ENCODE assay signal across 8 mouse cellular contexts in the genomic region with DNA sequence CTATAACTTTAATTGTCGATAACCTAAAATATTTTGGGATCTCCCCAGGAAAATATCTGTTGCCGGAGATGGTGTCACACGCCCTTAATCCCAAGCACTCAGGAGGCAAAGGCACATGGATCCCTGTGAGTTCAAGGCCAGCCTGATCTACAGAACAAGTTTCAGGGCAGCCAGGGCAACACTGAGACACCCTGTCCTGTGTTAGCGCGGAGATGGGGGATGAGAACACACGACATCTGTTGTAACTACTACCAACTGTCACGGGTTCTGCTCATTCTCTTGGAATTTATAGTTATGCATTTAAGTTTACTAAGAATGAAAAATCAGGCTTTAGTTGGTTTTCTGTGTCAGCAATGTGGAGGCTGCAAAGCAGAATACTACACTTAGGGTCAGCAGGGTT. TPM values are rescaled to one million over a fixed set of nuclear protein-coding genes. Genes with fewer than 3 reads are reported as not detected.
DNase-seq lines count a peak whose midpoint lies in the region; ATAC-seq lines count a peak whose summit lies in the region.

No protein-coding gene starts in this region.

- H3K9me3 ChIP-seq in embryonic facial prominence, embryonic 14.5 days (ENCODE audit: control insufficient read depth, low read length) = no peaks in the 10 kb centered on the region
- no peaks in the 10 kb centered on the region for H3K9me3 ChIP-seq in intestine, embryonic 16.5 days (ENCODE audit: control insufficient read depth, low read length)
- no peaks in the 10 kb centered on the region for H3K9me3 ChIP-seq in neural tube, embryonic 13.5 days

- H3K36me3 ChIP-seq in embryonic facial prominence, embryonic 14.5 days (ENCODE audit: control insufficient read depth, insufficient read depth, low read length) = peaks cover 6% of the 10 kb centered on the region; the same call in 1 of the 2 replicates
- H3K36me3 ChIP-seq in intestine, embryonic 16.5 days (ENCODE audit: control insufficient read depth, insufficient read depth, low read length) = 0 out of 2 replicates have a peak, but pooled peaks cover 2% of the 10 kb centered on the region
- peaks cover 5% of the 10 kb centered on the region for H3K36me3 ChIP-seq in neural tube, embryonic 13.5 days

- peak overlapping the region; percentile 95 for H3K4me2 ChIP-seq in embryonic facial prominence, embryonic 14.5 days (ENCODE audit: low read depth, low read length)
- H3K4me2 ChIP-seq in intestine, embryonic 16.5 days (ENCODE audit: low read depth, low read length) = peak overlapping the region; percentile 72
- peak overlapping the region; percentile 98 for H3K4me2 ChIP-seq in neural tube, embryonic 13.5 days

- H3K27ac ChIP-seq in embryonic facial prominence, embryonic 14.5 days (replicated peaks; ENCODE audit: low read depth, low read length) = peak overlapping the region; percentile 57
- 0 out of 2 replicates have a peak overlapping the region, but pooled peaks have one; percentile 41 for H3K27ac ChIP-seq in intestine, embryonic 16.5 days (ENCODE audit: low read length)
- H3K27ac ChIP-seq in neural tube, embryonic 13.5 days (replicated peaks) = peak overlapping the region; percentile 95

- H3K27me3 ChIP-seq in embryonic facial prominence, embryonic 14.5 days (replicated peaks; ENCODE audit: control insufficient read depth, insufficient read depth, low read length) = no peaks in the 10 kb centered on the region
- H3K27me3 ChIP-seq in intestine, embryonic 16.5 days (replicated peaks; ENCODE audit: control insufficient read depth, insufficient read depth, low read length) = peaks cover 3% of the 10 kb centered on the region; the same call in 1 of the 2 replicates
- H3K27me3 ChIP-seq in neural tube, embryonic 13.5 days = no peaks in the 10 kb centered on the region

- peak; percentile 4; the same call in 1 of the 2 replicates for ATAC-seq in embryonic facial prominence, embryonic 14.5 days (ENCODE audit: low read depth)
- peak; percentile 21 for ATAC-seq in intestine, embryonic 16.5 days
- ATAC-seq in neural tube, embryonic 13.5 days (ENCODE audit: low read depth) = peak; percentile 43

- H3K4me1 ChIP-seq in embryonic facial prominence, embryonic 14.5 days (ENCODE audit: control insufficient read depth, insufficient read depth, low read length) = peaks cover 16% of the 10 kb centered on the region
- peaks cover 17% of the 10 kb centered on the region for H3K4me1 ChIP-seq in intestine, embryonic 16.5 days (ENCODE audit: control insufficient read depth, insufficient read depth, low read length)
- peaks cover 37% of the 10 kb centered on the region for H3K4me1 ChIP-seq in neural tube, embryonic 13.5 days (replicated peaks)

- peak overlapping the region; percentile 91 for H3K4me3 ChIP-seq in embryonic facial prominence, embryonic 14.5 days (ENCODE audit: low read depth, low read length)
- peak overlapping the region; percentile 97 for H3K4me3 ChIP-seq in intestine, embryonic 16.5 days (ENCODE audit: low read length)
- H3K4me3 ChIP-seq in neural tube, embryonic 13.5 days = peak overlapping the region; percentile 83

- DNase-seq in layer of hippocampus, adult 11-12 months (ENCODE audit: low spot score) = peak; percentile 50
- no peak for DNase-seq in layer of hippocampus, adult 9-10 months (ENCODE audit: low spot score)
- peak; percentile 17 for DNase-seq in embryonic facial prominence, embryonic 14.5 days (ENCODE audit: low spot score)
- DNase-seq in thymus, postnatal 10 days (ENCODE audit: low spot score in 2 of 2) = no peak
- no peak for DNase-seq in retina, postnatal 1 day
- no peak for DNase-seq in thymus, postnatal 4 days

- peak overlapping the region; percentile 89 for H3K9ac ChIP-seq in embryonic facial prominence, embryonic 14.5 days (ENCODE audit: low read depth, low read length)
- peak overlapping the region; percentile 91 for H3K9ac ChIP-seq in intestine, embryonic 16.5 days (ENCODE audit: low read depth, low read length)
- peak overlapping the region; percentile 89 for H3K9ac ChIP-seq in neural tube, embryonic 13.5 days

- WGBS in embryonic facial prominence, embryonic 14.5 days = 28% methylated on average over 7 of the region's 7 CpGs
- 38% methylated on average over 7 of the region's 7 CpGs for WGBS in intestine, embryonic 16.5 days
- 38% methylated on average over 7 of the region's 7 CpGs for WGBS in neural tube, embryonic 13.5 days

RNA-seq across cellular contexts. Expression of gene Parp1, which starts 0.5 kb away (rescaled TPM):
- polyA plus RNA-seq in embryonic facial prominence, embryonic 14.5 days (2014; fragmentation: Nextera tagmentation; extraction: Ambion mirVana) = 90.5 and 103 TPM in 2 replicates
- 90.2 and 93.8 TPM in 2 replicates for polyA plus RNA-seq in intestine, embryonic 16.5 days (2015; fragmentation: Nextera tagmentation; extraction: Ambion mirVana)
- 114 TPM in 2 replicates for polyA plus RNA-seq in neural tube, embryonic 13.5 days (2015; fragmentation: Nextera tagmentation; extraction: Ambion mirVana)

Comparison
In these comparisons a context has a peak if more than half of its experiments do, and no peak if none do; other contexts are left out.
1. DNase-seq: peak in layer of hippocampus, adult 11-12 months (single experiment) and embryonic facial prominence, embryonic 14.5 days (single experiment); none in layer of hippocampus, adult 9-10 months (single experiment), thymus, postnatal 10 days (0 of 2), retina, postnatal 1 day (single experiment) and thymus, postnatal 4 days (single experiment).
2. H3K27ac ChIP-seq: peak in every context shown above with its lines; median percentile 95 in neural tube, embryonic 13.5 days; 57 in embryonic facial prominence, embryonic 14.5 days; 41 in intestine, embryonic 16.5 days.
3. Peak in every context shown above with its lines, with median percentiles within 50 percentile points of each other: ATAC-seq, H3K4me2 ChIP-seq, H3K4me3 ChIP-seq and H3K9ac ChIP-seq.